Mouse (Mus musculus) neural tube, embryonic 15.5 days (tissue): ENCODE results near the gene D630003M21Rik. TPM values are rescaled to one million over a fixed set of nuclear protein-coding genes. Genes with fewer than 3 reads are reported as not detected.

ENCODE experiments used
- ATAC-seq: fragments of 200-750 bp; cut with Nextera tagmentation; 2 replicates; pipeline ENCODE4 v1.8.0; 2017; ENCODE audit warnings: mild to moderate bottlenecking, moderate TSS enrichment, moderate library complexity; ENCODE audit not compliant: low FRiP score
- H3K27ac ChIP-seq: fragments of 300-500 bp; sonication (generic); replicated peaks from 2 replicates; pipeline ENCODE4 v1.5.1; 2015; ENCODE audit warnings: mild to moderate bottlenecking, inconsistent platforms
- H3K27me3 ChIP-seq: fragments of 300-500 bp; sonication (generic); replicated peaks from 2 replicates; pipeline ENCODE4 v1.6.1; 2015; ENCODE audit warnings: inconsistent platforms
- H3K36me3 ChIP-seq: fragments of 300-500 bp; sonication (generic); 2 replicates; pipeline ENCODE4 v1.6.1; 2015; ENCODE audit warnings: inconsistent platforms
- H3K4me1 ChIP-seq: fragments of 300-500 bp; sonication (generic); 2 replicates; pipeline ENCODE4 v1.6.1; 2015; ENCODE audit warnings: inconsistent platforms
- H3K4me2 ChIP-seq: fragments of 300-500 bp; sonication (generic); 2 replicates; pipeline ENCODE4 v1.6.1; 2015; ENCODE audit warnings: inconsistent platforms, mild to moderate bottlenecking, moderate library complexity
- H3K4me3 ChIP-seq: fragments of 300-500 bp; sonication (generic); replicated peaks from 2 replicates; pipeline ENCODE4 v1.5.1; 2015; ENCODE audit warnings: mild to moderate bottlenecking, inconsistent platforms
- H3K9ac ChIP-seq: fragments of 300-500 bp; sonication (generic); replicated peaks from 2 replicates; pipeline ENCODE4 v1.6.1; 2015; ENCODE audit warnings: mild to moderate bottlenecking, inconsistent platforms
- H3K9me3 ChIP-seq: fragments of 300-500 bp; sonication (generic); replicated peaks from 2 replicates; pipeline ENCODE4 v1.6.1; 2016; ENCODE audit warnings: inconsistent platforms
- WGBS: fragments of 180-500 bp; shearing (Covaris S2); methylation state at CpG from one replicate; pipeline ENCODE4 v1.1.7; 2015; ENCODE audit warnings: mixed read lengths; 5-methylcytosine and 5-hydroxymethylcytosine counted together
- polyA plus RNA-seq: library from polyadenylated mRNA; unstranded; fragments of >200 nt; fragmentation: Nextera tagmentation; extraction: Ambion mirVana; gene quantifications from 2 replicates; pipeline ENCODE4 v1.2.1, GENCODE M21; 2015

D630003M21Rik gene
- polyA plus RNA-seq, 1 experiment from 2014 or later = 2.4 TPM

DNA sequence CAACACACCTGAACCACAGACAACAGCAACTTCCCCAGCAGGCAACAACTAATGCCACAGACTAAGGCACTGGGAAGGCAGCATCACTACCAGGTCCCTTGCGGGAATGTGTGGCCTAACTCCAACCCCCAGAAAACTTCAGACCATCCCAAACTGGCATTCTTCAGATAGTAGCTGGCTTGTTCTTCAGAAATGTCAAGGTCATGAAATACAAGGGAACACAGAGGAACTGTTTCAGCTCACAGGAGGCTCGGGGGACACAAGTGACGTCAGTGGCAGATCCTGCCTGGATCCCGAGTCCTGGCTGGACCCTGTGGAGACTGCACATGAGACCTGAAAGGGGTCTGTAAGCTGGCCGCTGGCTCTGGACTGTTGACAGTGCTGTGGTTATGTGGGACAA lies 24.8 kb upstream of the D630003M21Rik start:
- ATAC-seq = no peak
- WGBS = 77% methylated on average over 5 of the region's 5 CpGs
- Histone ChIP-seq H3K9me3 (no peaks in the 10 kb centered on the region), H3K4me3 (no peak overlapping the region), H3K4me2 (no peak overlapping the region), H3K36me3 (no peaks in the 10 kb centered on the region), H3K9ac (no peak overlapping the region), H3K27me3 (no peaks in the 10 kb centered on the region), H3K4me1 (0 out of 2 replicates have a peak, but pooled peaks cover 3% of the 10 kb centered on the region), H3K27ac (no peak overlapping the region)

DNA sequence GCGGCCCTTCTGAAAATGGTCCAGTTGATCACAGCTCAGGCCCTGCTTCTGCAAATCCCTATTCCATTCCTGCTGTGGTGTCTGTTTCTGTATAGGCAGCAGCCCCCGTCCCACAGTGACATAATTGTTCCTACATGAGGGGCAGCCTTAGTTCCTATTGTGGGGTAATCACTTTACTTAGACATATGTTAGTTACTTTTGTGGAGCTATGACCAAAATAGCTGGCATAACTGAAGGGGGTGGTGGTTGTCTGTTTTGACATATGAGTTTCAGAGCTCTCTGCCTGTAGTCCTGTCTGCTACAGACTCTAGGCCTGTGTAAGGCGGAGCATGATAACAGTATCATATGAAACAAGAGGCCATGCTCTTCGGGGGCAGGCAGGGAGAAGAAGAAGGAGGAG lies 21.5 kb upstream of the D630003M21Rik start:
- no peak for ATAC-seq
- Histone ChIP-seq H3K4me1 (no peaks in the 10 kb centered on the region), H3K4me3 (no peak overlapping the region), H3K27ac (no peak overlapping the region), H3K36me3 (no peaks in the 10 kb centered on the region), H3K9ac (no peak overlapping the region), H3K27me3 (no peaks in the 10 kb centered on the region), H3K4me2 (no peak overlapping the region), H3K9me3 (no peaks in the 10 kb centered on the region)
- 86% methylated on average over 4 of the region's 4 CpGs for WGBS

- Histone ChIP-seq H3K4me1 (no peaks in the 10 kb centered on the region), H3K27ac (no peak overlapping the region), H3K4me2 (no peak overlapping the region), H3K4me3 (no peak overlapping the region), H3K9ac (no peak overlapping the region), H3K36me3 (no peaks in the 10 kb centered on the region), H3K9me3 (no peaks in the 10 kb centered on the region), H3K27me3 (no peaks in the 10 kb centered on the region)
- no peak for ATAC-seq
- WGBS = 78% methylated on average over 7 of the region's 7 CpGs
Observed at GRCm38 (mm10) chr2:158248318-158248717, 19.3 kb upstream of the D630003M21Rik start.

DNA sequence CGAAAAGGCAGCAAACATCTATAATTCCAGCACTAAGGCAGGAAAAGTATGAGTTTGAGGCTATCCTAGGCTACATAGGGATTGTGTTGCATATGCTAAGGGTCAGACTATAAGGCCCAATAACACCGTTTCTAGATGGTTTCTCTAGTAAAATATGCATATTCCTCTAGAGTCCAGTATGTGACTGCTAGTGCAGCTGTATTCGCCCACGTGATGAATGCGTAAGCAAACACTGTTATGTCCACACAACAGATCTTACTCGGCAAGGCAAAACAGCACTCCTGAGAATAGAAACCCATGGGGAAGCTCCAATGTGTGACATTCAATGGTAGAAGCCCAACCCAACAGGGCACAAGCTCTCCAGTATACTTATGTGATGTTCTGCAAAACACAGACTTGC lies 18.8 kb upstream of the D630003M21Rik start:
- Histone ChIP-seq H3K36me3 (no peaks in the 10 kb centered on the region), H3K27me3 (no peaks in the 10 kb centered on the region), H3K4me1 (no peaks in the 10 kb centered on the region), H3K9me3 (no peaks in the 10 kb centered on the region), H3K9ac (no peak overlapping the region), H3K27ac (no peak overlapping the region), H3K4me2 (no peak overlapping the region), H3K4me3 (no peak overlapping the region)
- no peak for ATAC-seq
- WGBS = 82% methylated on average over 6 of the region's 6 CpGs

DNA sequence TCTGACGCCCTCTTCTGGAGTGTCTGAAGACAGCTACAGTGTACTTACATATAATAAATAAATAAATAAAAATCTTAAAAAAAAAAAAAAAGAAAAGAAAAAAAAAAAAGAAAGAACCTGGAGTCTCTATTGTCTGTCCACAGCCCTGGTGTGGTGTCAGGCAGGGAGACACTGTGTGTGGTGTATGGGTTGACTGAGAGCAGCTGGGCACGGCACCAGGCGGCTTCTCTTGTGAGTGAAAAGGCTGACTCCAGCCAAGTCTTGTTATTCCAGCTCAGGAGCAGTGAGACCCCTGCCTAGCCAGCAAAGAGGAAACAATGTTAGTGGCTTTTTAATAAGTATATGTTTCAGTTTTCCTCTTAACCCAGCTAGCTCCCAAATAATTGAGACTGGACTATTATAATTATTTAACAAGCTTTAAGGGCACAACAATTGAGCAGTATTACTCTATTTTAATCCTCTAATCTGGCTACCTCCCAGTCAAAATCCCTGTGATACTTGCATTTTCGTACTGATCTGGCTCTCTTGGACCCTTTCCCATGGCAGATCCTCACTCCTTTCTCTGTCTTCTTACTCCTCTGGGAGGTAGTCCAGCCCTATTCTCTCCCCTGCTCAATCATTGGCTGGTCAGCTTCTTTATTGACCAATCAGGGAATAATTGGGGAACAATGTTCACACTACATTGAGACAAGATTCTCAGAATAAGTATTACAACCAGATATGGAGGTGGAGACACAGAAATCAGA lies 16.2 kb upstream of the D630003M21Rik start:
- no peak overlapping the region for H3K4me3 ChIP-seq
- no peaks in the 10 kb centered on the region for H3K27me3 ChIP-seq
- H3K27ac ChIP-seq = no peak overlapping the region
- WGBS = 66% methylated on average over 4 of the region's 4 CpGs
- H3K9ac ChIP-seq = no peak overlapping the region
- H3K4me1 ChIP-seq = no peaks in the 10 kb centered on the region
- no peaks in the 10 kb centered on the region for H3K36me3 ChIP-seq
- no peak overlapping the region for H3K4me2 ChIP-seq
- ATAC-seq = no peak
- H3K9me3 ChIP-seq = no peaks in the 10 kb centered on the region

GRCm38 (mm10) chr2:158243129-158243870 lies 14.3 kb upstream of the D630003M21Rik start:
- H3K9ac ChIP-seq = no peak overlapping the region
- no peak overlapping the region for H3K4me3 ChIP-seq
- H3K4me1 ChIP-seq = no peaks in the 10 kb centered on the region
- no peaks in the 10 kb centered on the region for H3K36me3 ChIP-seq
- no peaks in the 10 kb centered on the region for H3K27me3 ChIP-seq
- no peak overlapping the region for H3K27ac ChIP-seq
- no peaks in the 10 kb centered on the region for H3K9me3 ChIP-seq
- no peak overlapping the region for H3K4me2 ChIP-seq
- no peak for ATAC-seq
- 80% methylated on average over 18 of the region's 18 CpGs for WGBS

- Histone ChIP-seq H3K4me2 (no peak overlapping the region), H3K4me1 (no peaks in the 10 kb centered on the region), H3K9me3 (no peaks in the 10 kb centered on the region), H3K36me3 (no peaks in the 10 kb centered on the region), H3K27me3 (no peaks in the 10 kb centered on the region), H3K9ac (no peak overlapping the region), H3K27ac (no peak overlapping the region), H3K4me3 (no peak overlapping the region)
- 89% methylated on average over 18 of the region's 18 CpGs for WGBS
- ATAC-seq = no peak
Observed at GRCm38 (mm10) chr2:158242170-158242896, 13.3 kb upstream of the D630003M21Rik start.

DNA sequence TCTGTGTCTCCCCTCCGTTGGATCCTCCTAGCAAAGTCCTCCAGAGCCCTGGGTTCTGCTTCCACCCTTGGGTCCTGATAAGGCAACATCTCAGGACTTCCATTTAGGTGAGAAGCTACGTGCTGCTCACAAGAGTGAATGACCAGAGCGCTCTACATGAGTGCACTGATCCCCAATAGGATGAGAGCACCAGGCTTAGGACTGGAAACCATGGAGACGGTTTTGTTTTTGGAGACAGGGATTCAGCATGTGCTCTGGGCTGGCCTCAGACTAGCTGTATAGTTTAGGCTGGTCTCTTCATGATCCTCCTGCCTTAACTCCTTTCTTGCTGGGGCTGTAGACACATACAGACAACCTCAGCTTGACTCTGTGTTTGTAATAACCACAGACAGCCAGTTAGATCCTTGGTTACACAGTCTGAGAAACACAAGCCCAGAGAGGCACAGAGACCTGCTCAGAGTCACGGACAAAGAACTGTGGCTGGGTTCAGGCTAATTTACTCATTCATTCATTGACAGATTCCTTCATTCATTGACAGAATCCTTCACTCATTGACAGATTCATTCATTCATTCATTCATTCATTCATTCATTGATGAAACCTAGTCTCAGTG lies 12.2 kb upstream of the D630003M21Rik start:
- Histone ChIP-seq H3K9me3 (no peaks in the 10 kb centered on the region), H3K4me2 (no peak overlapping the region), H3K36me3 (no peaks in the 10 kb centered on the region), H3K27ac (no peak overlapping the region), H3K4me1 (no peaks in the 10 kb centered on the region), H3K27me3 (no peaks in the 10 kb centered on the region), H3K9ac (no peak overlapping the region), H3K4me3 (no peak overlapping the region)
- WGBS = 68% methylated on average over 5 of the region's 5 CpGs
- ATAC-seq = no peak

DNA sequence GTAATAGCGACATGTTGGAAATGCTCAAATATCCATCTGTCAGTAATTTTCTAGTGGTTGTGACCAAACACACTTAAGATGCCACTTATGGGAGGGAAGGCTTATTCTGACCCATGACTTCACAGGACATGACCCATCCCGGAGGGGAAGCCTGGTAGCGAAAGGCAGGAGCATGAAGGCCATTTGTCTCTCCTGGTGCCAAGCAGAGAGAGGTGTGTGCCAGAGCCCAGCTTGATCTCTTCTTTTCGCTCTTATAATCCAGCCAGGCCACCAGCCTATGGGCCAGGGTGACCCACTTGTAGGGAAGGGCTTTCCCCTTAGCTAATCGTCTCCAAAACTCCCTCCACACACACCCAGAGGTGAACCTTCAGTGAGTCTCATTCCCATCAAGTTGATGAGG lies 9.1 kb upstream of the D630003M21Rik start:
- no peak for ATAC-seq
- 95% methylated on average over 5 of the region's 5 CpGs for WGBS
- Histone ChIP-seq H3K27ac (no peak overlapping the region), H3K4me1 (no peaks in the 10 kb centered on the region), H3K4me3 (no peak overlapping the region), H3K9me3 (no peaks in the 10 kb centered on the region), H3K9ac (no peak overlapping the region), H3K4me2 (no peak overlapping the region), H3K36me3 (no peaks in the 10 kb centered on the region), H3K27me3 (no peaks in the 10 kb centered on the region)

DNA sequence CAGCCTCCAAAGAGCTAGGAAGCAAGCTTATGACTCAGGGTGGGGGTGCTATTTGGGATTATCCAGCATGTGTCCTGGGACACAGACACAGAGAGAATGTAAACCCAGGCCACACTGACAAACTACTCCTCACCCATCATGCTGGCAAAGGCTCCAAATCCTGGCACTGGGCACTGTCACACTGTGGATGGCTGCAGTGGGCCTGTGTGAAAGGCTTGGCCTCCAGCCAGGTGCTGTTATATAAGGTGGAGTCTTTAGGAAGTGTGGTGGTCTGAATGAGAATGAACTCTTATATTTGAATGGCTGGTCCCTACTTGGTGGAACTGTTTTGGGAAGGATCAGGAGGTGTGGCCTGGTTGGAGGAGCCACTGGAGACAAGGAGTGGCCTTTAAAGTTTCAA lies 7.7 kb upstream of the D630003M21Rik start:
- Histone ChIP-seq H3K4me3 (no peak overlapping the region), H3K9ac (no peak overlapping the region), H3K9me3 (no peaks in the 10 kb centered on the region), H3K36me3 (no peaks in the 10 kb centered on the region), H3K27me3 (no peaks in the 10 kb centered on the region), H3K4me1 (no peaks in the 10 kb centered on the region), H3K4me2 (no peak overlapping the region), H3K27ac (no peak overlapping the region)
- no peak for ATAC-seq

DNA sequence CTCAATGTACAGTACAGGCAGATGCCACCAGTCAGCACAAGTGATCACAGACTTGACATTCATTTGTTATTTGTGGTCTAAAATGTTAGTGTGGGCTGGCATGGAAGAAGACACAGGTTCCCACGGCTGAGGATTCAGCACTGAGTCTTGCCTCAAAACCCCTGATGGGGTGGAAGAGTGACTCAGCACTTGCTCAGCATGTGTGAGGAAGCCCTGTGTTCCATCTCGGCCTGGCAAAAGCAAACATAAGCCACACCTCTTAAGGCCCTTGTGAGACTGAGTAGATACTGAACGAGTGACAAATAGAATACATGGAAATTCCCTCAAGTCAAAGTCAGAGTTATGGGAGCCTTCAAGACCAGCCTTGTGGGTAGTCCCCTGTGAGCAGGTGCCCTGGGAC lies 4.1 kb upstream of the D630003M21Rik start:
- H3K4me2 ChIP-seq = no peak overlapping the region
- H3K4me1 ChIP-seq = peaks cover 31% of the 10 kb centered on the region
- H3K4me3 ChIP-seq = no peak overlapping the region
- H3K9me3 ChIP-seq = no peaks in the 10 kb centered on the region
- WGBS = 73% methylated on average over 3 of the region's 3 CpGs
- no peak for ATAC-seq
- no peak overlapping the region for H3K27ac ChIP-seq
- no peaks in the 10 kb centered on the region for H3K36me3 ChIP-seq
- no peaks in the 10 kb centered on the region for H3K27me3 ChIP-seq
- no peak overlapping the region for H3K9ac ChIP-seq
